Mouse (Mus musculus) liver, embryonic 14.5 days (tissue): ENCODE measurements at regions not wholly inside any gene's neighbourhood (a gene's known extent, or its start where the extent isn't known, plus 50 kb on each side); places are given as distances from the start of the nearest gene placed in this dataset.

Experiments
- ATAC-seq: fragments of 200-750 bp; cut with Nextera tagmentation; 2 replicates; pipeline ENCODE4 v1.8.0; 2017; ENCODE audit warnings: moderate number of reproducible peaks, mild to moderate bottlenecking, moderate library complexity; ENCODE audit not compliant: insufficient read depth
- DNase-seq, 3 experiments: peaks; one replicate each; pipeline ENCODE4 v3.0.0-alpha.2; 2012 to 2013; ENCODE audit warnings: low read depth in 3 of 3, low spot score in 3 of 3
- H3K27ac ChIP-seq: fragments of 300-500 bp; sonication (generic); 2 replicates; pipeline ENCODE4 v1.5.1; 2014; ENCODE audit warnings: moderate library complexity, mild to moderate bottlenecking, control low read depth, inconsistent platforms
- H3K27me3 ChIP-seq: fragments of 300-500 bp; sonication (generic); 2 replicates; pipeline ENCODE4 v1.6.1; 2014; ENCODE audit warnings: mild to moderate bottlenecking, low read length, moderate library complexity; ENCODE audit not compliant: control insufficient read depth, insufficient read depth
- H3K36me3 ChIP-seq: fragments of 300-500 bp; sonication (generic); replicated peaks from 2 replicates; pipeline ENCODE4 v1.6.1; 2014; ENCODE audit warnings: low read depth; ENCODE audit not compliant: control insufficient read depth, insufficient read depth
- H3K4me1 ChIP-seq, 2 experiments: fragments of 200-500 bp in 1 of 2; fragments of 300-500 bp in 1 of 2; sonication (generic) in 1 of 2; replicated peaks; 2 replicates each; pipeline ENCODE4 v1.6.1; 2012 to 2014; ENCODE audit warnings: antibody characterized with exemption in 1 of 2, inconsistent platforms in 1 of 2, low read length in 1 of 2; ENCODE audit not compliant: control insufficient read depth in 2 of 2, insufficient read depth in 2 of 2
- H3K4me2 ChIP-seq: fragments of 300-500 bp; sonication (generic); 2 replicates; pipeline ENCODE4 v1.6.1; 2014; ENCODE audit warnings: low read depth, mild to moderate bottlenecking, control low read depth, moderate library complexity
- H3K4me3 ChIP-seq, 2 experiments: fragments of 200-500 bp in 1 of 2; fragments of 300-500 bp in 1 of 2; sonication (generic) in 1 of 2; 2 replicates each; pipeline ENCODE4 v1.5.1; 2012 to 2014; ENCODE audit warnings: low read depth in 2 of 2, low read length in 2 of 2, mild to moderate bottlenecking in 2 of 2, control low read depth in 1 of 2, inconsistent platforms in 1 of 2, moderate library complexity in 1 of 2; ENCODE audit not compliant: insufficient read depth in 1 of 2
- H3K9ac ChIP-seq: fragments of 300-500 bp; sonication (generic); replicated peaks from 2 replicates; pipeline ENCODE4 v1.6.1; 2014; ENCODE audit warnings: mild to moderate bottlenecking, control low read depth, moderate library complexity
- H3K9me3 ChIP-seq: fragments of 300-500 bp; sonication (generic); 2 replicates; pipeline ENCODE4 v1.6.1; 2016; ENCODE audit warnings: low read length, mixed read lengths; ENCODE audit not compliant: control insufficient read depth
- CTCF ChIP-seq: IDR thresholded peaks from 2 replicates; pipeline ENCODE4 v1.5.1; 2016; ENCODE audit warnings: antibody characterized with exemption, low read depth, control low read depth
- EP300 ChIP-seq: IDR thresholded peaks from 2 replicates; pipeline ENCODE4 v1.6.1; 2016; ENCODE audit warnings: antibody characterized with exemption, low read depth
- WGBS: fragments of 180-500 bp; shearing (Covaris S2); extraction: QIAGEN DNeasy Blood & Tissue Kit; methylation state at CpG from one replicate; pipeline ENCODE4 v1.1.7; 2014; ENCODE audit not compliant: insufficient replicate concordance; 5-methylcytosine and 5-hydroxymethylcytosine counted together

- Histone ChIP-seq H3K9ac (no peak overlapping the region), H3K27ac (no peak overlapping the region), H3K4me2 (no peak overlapping the region), H3K9me3 (no peaks in the 10 kb centered on the region), H3K4me3 (no peak overlapping the region), H3K27me3 (no peaks in the 10 kb centered on the region), H3K36me3 (no peaks in the 10 kb centered on the region), H3K4me1 (no peaks in the 10 kb centered on the region)
- 77% methylated on average over 4 of the region's 4 CpGs for WGBS
- no peak for DNase-seq
- ATAC-seq = no peak
- no peak for TF ChIP-seq CTCF
- no peak for TF ChIP-seq EP300
These were observed 538.7 kb upstream of the Zfp462 start for GRCm38 (mm10) chr4:54406151-54406550.

DNA sequence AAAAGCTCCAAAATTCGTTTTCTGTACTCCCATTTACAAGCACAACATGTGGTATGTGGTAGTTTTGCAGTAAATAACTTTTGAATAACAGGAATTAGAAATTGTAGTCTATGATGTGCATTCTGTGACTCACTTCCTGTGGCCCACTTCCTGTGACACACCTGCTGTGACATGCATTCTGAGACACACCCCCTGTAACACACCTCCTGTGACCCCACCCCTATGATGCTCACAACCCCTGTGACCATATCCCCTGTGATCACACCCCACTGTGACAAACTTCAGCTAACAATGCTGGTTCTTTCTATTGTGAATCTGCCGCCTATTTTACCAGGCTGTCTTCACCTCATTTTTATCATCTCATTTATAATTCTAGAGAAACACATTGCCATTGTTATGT lies 536.9 kb upstream of the Zfp462 start:
- DNase-seq (no peak), ATAC-seq (no peak)
- no peaks in the 10 kb centered on the region for H3K36me3 ChIP-seq
- H3K4me1 ChIP-seq = no peaks in the 10 kb centered on the region
- no peaks in the 10 kb centered on the region for H3K27me3 ChIP-seq
- no peaks in the 10 kb centered on the region for H3K9me3 ChIP-seq
- no peak overlapping the region for H3K27ac ChIP-seq
- TF ChIP-seq CTCF (no peak), EP300 (no peak)
- H3K4me3 ChIP-seq = no peak overlapping the region
- no peak overlapping the region for H3K9ac ChIP-seq
- WGBS = 46% methylated on average over 2 of the region's 2 CpGs
- no peak overlapping the region for H3K4me2 ChIP-seq

DNA sequence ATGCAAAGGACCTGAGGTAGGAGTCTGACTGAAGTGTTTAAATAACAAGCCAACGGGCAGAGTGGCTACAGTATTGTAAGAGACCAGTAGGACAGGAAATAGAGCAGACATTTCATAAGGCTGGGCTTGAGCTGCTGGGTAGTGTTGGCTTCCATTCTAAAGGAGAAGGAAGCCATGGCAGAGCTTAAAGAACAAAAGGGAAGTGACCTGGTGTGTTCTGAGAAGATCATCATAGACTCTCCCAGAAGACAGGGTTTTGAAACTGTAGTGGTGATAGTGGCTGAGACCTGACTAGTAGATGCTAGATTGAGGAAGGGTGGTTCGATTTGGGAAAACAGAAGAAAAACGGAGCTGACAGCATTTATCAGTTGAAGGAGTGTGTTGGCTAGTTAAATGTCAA lies 514.1 kb upstream of the Zfp462 start:
- Histone ChIP-seq H3K9ac (no peak overlapping the region), H3K36me3 (no peaks in the 10 kb centered on the region), H3K27me3 (no peaks in the 10 kb centered on the region), H3K9me3 (no peaks in the 10 kb centered on the region), H3K4me1 (no peaks in the 10 kb centered on the region), H3K27ac (no peak overlapping the region), H3K4me2 (no peak overlapping the region), H3K4me3 (no peak overlapping the region)
- no peak for TF ChIP-seq CTCF
- no peak for TF ChIP-seq EP300
- no peak for DNase-seq
- no peak for ATAC-seq
- WGBS = 33% methylated on average over 3 of the region's 3 CpGs

DNA sequence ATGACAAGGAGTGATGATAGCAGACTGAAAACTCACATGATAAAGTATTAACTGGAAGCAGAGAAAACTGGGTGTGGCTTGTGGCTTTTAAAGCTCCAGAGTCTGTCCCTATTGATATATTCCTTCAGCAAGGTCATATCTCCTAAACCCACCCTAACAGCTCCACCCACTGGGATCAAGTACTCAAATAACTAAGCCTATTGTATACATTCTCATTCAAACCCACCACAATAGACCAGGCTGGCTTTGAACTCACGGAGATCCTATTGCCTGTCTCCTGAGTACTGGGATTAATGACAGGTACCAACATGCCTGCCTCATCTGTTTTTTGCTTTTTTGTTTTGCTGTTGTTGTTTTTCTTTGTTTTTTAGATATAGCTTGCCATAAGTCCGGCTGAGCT lies 484.3 kb upstream of the Zfp462 start:
- H3K27me3 ChIP-seq = no peaks in the 10 kb centered on the region
- WGBS = 55% methylated on average over 2 of the region's 2 CpGs
- H3K4me3 ChIP-seq = no peak overlapping the region
- ATAC-seq (no peak), DNase-seq (no peak)
- TF ChIP-seq EP300 (no peak), CTCF (no peak)
- H3K36me3 ChIP-seq = no peaks in the 10 kb centered on the region
- H3K4me2 ChIP-seq = no peak overlapping the region
- no peaks in the 10 kb centered on the region for H3K9me3 ChIP-seq
- no peak overlapping the region for H3K27ac ChIP-seq
- H3K4me1 ChIP-seq = no peaks in the 10 kb centered on the region
- H3K9ac ChIP-seq = no peak overlapping the region

DNA sequence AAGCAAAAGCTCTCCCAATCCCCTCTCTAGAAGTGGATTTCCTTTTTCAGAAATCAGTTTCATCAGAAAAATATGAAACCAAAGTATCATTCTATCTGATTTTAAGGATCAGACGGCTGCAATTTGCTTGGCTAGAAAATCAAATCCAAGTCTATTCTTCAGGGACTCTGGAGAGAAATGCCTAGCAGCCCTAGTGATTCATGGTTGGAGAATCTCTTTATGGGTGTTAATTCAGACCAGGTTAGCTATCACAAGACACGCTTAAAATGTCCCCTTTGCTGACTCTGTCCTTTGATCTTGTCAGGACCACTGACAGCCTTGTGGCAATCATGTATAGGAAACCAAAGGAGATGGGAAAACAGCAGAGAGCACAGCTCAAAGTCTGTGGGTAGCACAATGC lies 475.7 kb upstream of the Zfp462 start:
- Histone ChIP-seq H3K4me2 (no peak overlapping the region), H3K4me3 (no peak overlapping the region), H3K36me3 (no peaks in the 10 kb centered on the region), H3K9ac (no peak overlapping the region), H3K9me3 (no peaks in the 10 kb centered on the region), H3K4me1 (no peaks in the 10 kb centered on the region), H3K27me3 (no peaks in the 10 kb centered on the region), H3K27ac (no peak overlapping the region)
- WGBS = 46% methylated on average over 2 of the region's 2 CpGs
- ATAC-seq (no peak), DNase-seq (no peak)
- TF ChIP-seq CTCF (no peak), EP300 (no peak)
